Mouse (Mus musculus): ENCODE data around the gene Bri3. TPM values are rescaled to one million over a fixed set of nuclear protein-coding genes. Genes with fewer than 3 reads are reported as not detected.
"Not testable (repeated sequence)": the region's sequence is repeated elsewhere in the genome, so short reads cannot be mapped to it uniquely, and the experiment has no call there.

Bri3 gene
- polyA plus RNA-seq, 1 experiment from 2014 or later: 111 TPM

- Histone ChIP-seq H3K36me3 (no peaks in the 10 kb centered on the region), H3K9me3 (no peaks in the 10 kb centered on the region), H3K9ac (replicated peaks) (no peak overlapping the region), H3K4me1 (no peaks in the 10 kb centered on the region), H3K27me3 (no peaks in the 10 kb centered on the region), H3K4me3 (no peak overlapping the region), H3K27ac (replicated peaks) (no peak overlapping the region), H3K4me2 (replicated peaks) (no peak overlapping the region)
- 71% methylated on average over 3 of the region's 3 CpGs for WGBS
- ATAC-seq (replicated peaks): no peak
Observed at GRCm38 (mm10) chr5:144316442-144316841, 72.2 kb downstream of the Bri3 start.

DNA sequence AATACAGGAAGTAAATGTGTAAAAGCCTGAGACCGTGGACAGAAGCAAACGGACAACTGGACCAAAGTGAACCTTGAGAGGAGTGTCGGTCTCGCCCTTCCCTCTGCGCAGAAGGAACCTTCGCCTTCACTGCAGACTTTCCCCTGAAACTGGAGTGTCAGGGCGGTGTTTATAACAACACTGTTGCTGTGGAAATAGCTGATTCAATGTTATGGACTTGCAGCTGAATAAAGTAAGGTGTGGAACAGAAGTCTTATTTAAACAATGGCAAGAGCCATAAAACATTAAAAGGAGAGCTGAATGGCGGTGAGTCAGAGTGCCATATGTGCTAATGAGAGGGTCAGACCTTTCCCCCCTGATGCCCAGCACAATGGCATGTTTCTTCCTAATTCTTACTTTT lies 73.2 kb downstream of the Bri3 start:
- WGBS: 91% methylated on average over 8 of the region's 8 CpGs
- no peak overlapping the region for H3K4me3 ChIP-seq

GRCm38 (mm10) chr5:144318286-144318685 lies 74.0 kb downstream of the Bri3 start:
- H3K4me3 ChIP-seq: no peak overlapping the region
- H3K27ac ChIP-seq (replicated peaks): no peak overlapping the region
- H3K9ac ChIP-seq (replicated peaks): no peak overlapping the region
- H3K4me1 ChIP-seq: no peaks in the 10 kb centered on the region
- 42% methylated on average over 6 of the region's 6 CpGs for WGBS
- no peak for ATAC-seq (replicated peaks)
- H3K27me3 ChIP-seq: no peaks in the 10 kb centered on the region
- H3K36me3 ChIP-seq: no peaks in the 10 kb centered on the region
- H3K4me2 ChIP-seq (replicated peaks): no peak overlapping the region
- H3K9me3 ChIP-seq: no peaks in the 10 kb centered on the region

More for the DNA sequence above, 73.2 kb downstream of the Bri3 start:
- H3K27ac ChIP-seq (replicated peaks): no peak overlapping the region
- no peak overlapping the region for H3K9ac ChIP-seq (replicated peaks)
- no peak for ATAC-seq (replicated peaks)
- H3K4me1 ChIP-seq: no peaks in the 10 kb centered on the region
- H3K36me3 ChIP-seq: no peaks in the 10 kb centered on the region
- no peaks in the 10 kb centered on the region for H3K9me3 ChIP-seq
- no peaks in the 10 kb centered on the region for H3K27me3 ChIP-seq
- H3K4me2 ChIP-seq (replicated peaks): no peak overlapping the region

DNA sequence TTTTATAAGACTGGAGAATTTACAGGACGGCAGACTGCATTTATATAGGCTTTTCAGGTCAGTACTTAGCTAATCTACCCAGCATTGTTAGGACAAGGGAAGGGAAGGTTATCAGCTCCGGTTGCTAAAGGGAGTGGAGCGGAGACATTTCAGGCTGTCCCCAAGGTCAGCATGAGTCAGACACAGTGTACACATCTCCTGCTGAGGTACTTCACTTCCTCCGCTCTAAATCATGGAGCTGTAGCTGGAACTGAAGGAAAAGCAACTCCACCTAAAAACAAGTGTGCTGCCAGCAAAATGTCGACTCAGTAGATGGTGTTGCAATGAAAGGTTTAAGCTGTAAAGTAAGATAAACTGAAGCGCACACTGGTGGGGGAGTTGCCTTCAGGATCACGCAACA lies 77.4 kb downstream of the Bri3 start:
- Histone ChIP-seq H3K36me3 (no peaks in the 10 kb centered on the region), H3K9me3 (no peaks in the 10 kb centered on the region), H3K4me1 (no peaks in the 10 kb centered on the region), H3K9ac (replicated peaks) (no peak overlapping the region), H3K27me3 (no peaks in the 10 kb centered on the region), H3K27ac (replicated peaks) (no peak overlapping the region), H3K4me3 (no peak overlapping the region), H3K4me2 (replicated peaks) (no peak overlapping the region)
- WGBS: 79% methylated on average over 7 of the region's 7 CpGs
- no peak for ATAC-seq (replicated peaks)

- no peak overlapping the region for H3K9ac ChIP-seq (replicated peaks)
- no peaks in the 10 kb centered on the region for H3K4me1 ChIP-seq
- no peaks in the 10 kb centered on the region for H3K36me3 ChIP-seq
- H3K4me3 ChIP-seq: no peak overlapping the region
- 83% methylated on average over 3 of the region's 3 CpGs for WGBS
- ATAC-seq (replicated peaks): no peak
- no peaks in the 10 kb centered on the region for H3K9me3 ChIP-seq
- H3K4me2 ChIP-seq (replicated peaks): no peak overlapping the region
- no peaks in the 10 kb centered on the region for H3K27me3 ChIP-seq
- H3K27ac ChIP-seq (replicated peaks): no peak overlapping the region
Observed at GRCm38 (mm10) chr5:144322717-144323116, 78.5 kb downstream of the Bri3 start.

GRCm38 (mm10) chr5:144334010-144334409 lies 89.8 kb downstream of the Bri3 start:
- Histone ChIP-seq H3K9ac (replicated peaks) (no peak overlapping the region), H3K27me3 (no peaks in the 10 kb centered on the region), H3K27ac (replicated peaks) (no peak overlapping the region), H3K9me3 (no peaks in the 10 kb centered on the region), H3K4me3 (no peak overlapping the region), H3K4me1 (no peaks in the 10 kb centered on the region), H3K36me3 (no peaks in the 10 kb centered on the region), H3K4me2 (replicated peaks) (no peak overlapping the region)
- ATAC-seq (replicated peaks): no peak
- 94% methylated on average over 11 of the region's 11 CpGs for WGBS

DNA sequence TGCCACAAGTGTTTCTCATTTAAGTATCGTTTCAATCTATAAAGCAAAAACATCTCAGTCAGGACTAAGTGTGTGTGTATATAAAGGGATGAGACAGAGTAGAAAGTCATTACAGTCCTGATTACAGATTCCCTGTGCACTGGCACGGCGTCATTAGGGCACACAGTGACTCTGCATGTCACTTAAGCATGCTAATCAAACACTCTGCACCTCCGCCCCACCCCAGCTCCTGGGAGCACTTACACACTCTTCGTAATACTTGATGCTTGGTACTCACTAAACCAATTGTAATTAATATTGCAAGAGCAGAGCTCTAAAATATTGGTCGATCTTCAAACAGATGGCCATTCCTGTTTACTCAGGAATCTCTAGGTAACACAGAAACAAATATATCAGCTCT lies 91.1 kb downstream of the Bri3 start:
- H3K4me1 ChIP-seq; H3K4me3 ChIP-seq; H3K36me3 ChIP-seq; H3K4me2 ChIP-seq (replicated peaks); H3K9ac ChIP-seq (replicated peaks); H3K27ac ChIP-seq (replicated peaks); H3K9me3 ChIP-seq; H3K27me3 ChIP-seq; ATAC-seq (replicated peaks): not testable (repeated sequence)
- WGBS: 75% methylated on average over 6 of the region's 6 CpGs

- Histone ChIP-seq H3K4me3 (no peak overlapping the region), H3K4me1 (no peaks in the 10 kb centered on the region), H3K4me2 (replicated peaks) (no peak overlapping the region), H3K9me3 (no peaks in the 10 kb centered on the region), H3K27me3 (no peaks in the 10 kb centered on the region), H3K27ac (replicated peaks) (no peak overlapping the region), H3K36me3 (no peaks in the 10 kb centered on the region), H3K9ac (replicated peaks) (no peak overlapping the region)
- 40% methylated on average over 1 of the region's 1 CpGs for WGBS
- no peak for ATAC-seq (replicated peaks)
Observed at GRCm38 (mm10) chr5:144338787-144339186, 94.5 kb downstream of the Bri3 start.

DNA sequence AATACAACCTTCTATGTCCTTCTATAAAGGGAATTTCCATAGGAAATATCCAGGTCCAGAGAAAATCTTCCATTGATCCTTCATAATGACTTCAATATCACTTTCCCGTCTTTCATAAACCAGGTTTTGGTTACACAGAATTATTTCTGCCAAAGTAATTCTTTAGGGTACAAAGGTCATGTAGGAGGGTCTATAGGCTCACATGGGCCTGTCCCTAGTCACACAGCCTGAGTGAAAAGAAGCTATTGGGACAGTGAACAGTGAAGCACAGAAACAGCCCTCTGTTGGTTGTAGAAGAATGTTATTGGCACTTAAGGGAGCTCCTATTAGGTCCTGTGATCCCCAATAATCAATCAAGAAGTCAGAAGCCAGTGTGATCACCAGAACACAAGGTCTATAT lies 96.8 kb downstream of the Bri3 start:
- no peak overlapping the region for H3K4me2 ChIP-seq (replicated peaks)
- no peaks in the 10 kb centered on the region for H3K36me3 ChIP-seq
- H3K27me3 ChIP-seq: no peaks in the 10 kb centered on the region
- H3K9ac ChIP-seq (replicated peaks): no peak overlapping the region
- H3K4me1 ChIP-seq: no peaks in the 10 kb centered on the region
- WGBS: 87% methylated on average over 1 of the region's 1 CpGs
- H3K27ac ChIP-seq (replicated peaks): no peak overlapping the region
- H3K9me3 ChIP-seq: no peaks in the 10 kb centered on the region
- no peak for ATAC-seq (replicated peaks)
- no peak overlapping the region for H3K4me3 ChIP-seq

GRCm38 (mm10) chr5:144344592-144344991 lies 100.4 kb downstream of the Bri3 start:
- no peaks in the 10 kb centered on the region for H3K4me1 ChIP-seq
- no peaks in the 10 kb centered on the region for H3K9me3 ChIP-seq
- H3K4me3 ChIP-seq: no peak overlapping the region
- H3K36me3 ChIP-seq: no peaks in the 10 kb centered on the region
- no peak overlapping the region for H3K27ac ChIP-seq (replicated peaks)
- H3K27me3 ChIP-seq: no peaks in the 10 kb centered on the region
- 82% methylated on average over 6 of the region's 6 CpGs for WGBS
- no peak overlapping the region for H3K9ac ChIP-seq (replicated peaks)
- ATAC-seq (replicated peaks): no peak
- no peak overlapping the region for H3K4me2 ChIP-seq (replicated peaks)

DNA sequence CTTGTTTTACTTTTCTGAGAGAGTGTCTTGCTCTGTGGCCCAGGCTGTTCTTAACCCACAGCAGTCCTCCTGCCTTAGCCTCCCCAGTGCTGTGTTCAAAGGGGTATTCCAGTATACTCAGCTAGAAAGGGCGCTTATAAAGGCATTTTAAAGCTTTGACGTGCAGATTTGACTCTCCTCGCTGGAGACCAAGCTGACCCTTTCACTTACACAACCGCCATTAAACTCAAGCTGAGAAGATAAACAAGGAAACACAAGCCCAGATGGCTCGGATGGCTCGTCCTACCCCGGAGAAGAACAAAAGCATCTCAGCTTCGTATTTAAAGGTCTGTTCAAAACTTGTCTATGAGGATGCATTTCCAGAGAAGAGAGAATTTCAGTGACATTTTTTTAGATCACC lies 106.9 kb downstream of the Bri3 start:
- Histone ChIP-seq H3K4me2 (replicated peaks) (no peak overlapping the region), H3K27me3 (no peaks in the 10 kb centered on the region; the same call in 1 of the 2 replicates), H3K4me1 (no peaks in the 10 kb centered on the region), H3K9me3 (no peaks in the 10 kb centered on the region), H3K4me3 (no peak overlapping the region), H3K27ac (replicated peaks) (no peak overlapping the region), H3K36me3 (no peaks in the 10 kb centered on the region), H3K9ac (replicated peaks) (no peak overlapping the region)
- WGBS: 15% methylated on average over 8 of the region's 8 CpGs
- no peak for ATAC-seq (replicated peaks)

DNA sequence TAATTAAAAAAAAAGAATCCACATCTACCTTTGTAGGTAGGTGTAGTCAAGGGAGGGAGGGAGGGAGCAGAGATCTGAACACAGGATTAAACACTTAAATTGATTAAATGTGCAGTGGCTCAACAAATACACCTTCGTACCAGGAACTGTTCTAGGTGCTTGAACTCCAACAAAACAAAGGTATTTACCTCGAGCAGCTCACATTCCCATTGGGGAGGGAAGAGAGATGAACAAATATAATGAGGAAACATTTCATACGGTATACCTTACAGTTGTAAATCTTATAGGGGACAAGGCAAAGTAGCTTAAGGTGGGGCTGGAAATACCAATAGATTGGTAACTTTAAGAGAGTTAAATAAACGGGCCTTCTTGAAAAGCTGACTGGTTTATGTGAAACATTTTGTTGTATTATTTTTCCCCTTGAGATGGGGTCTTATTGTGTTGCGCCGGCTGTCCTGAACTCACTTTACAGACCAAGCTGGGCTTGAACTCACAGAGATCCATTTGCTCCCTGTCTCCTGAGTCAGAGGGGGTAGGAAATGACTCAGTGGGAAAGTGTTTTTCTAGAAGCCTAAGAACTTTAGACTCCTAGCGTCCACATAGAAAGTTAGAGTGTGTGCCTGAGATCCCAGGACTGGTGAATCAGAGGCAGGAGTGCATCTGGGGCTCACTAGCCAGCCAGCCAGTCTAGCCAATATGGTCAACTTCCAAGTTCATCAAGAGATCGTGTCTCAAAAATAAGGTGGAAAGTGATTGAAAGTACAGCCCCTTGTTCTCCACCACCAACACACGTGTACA lies 108.2 kb downstream of the Bri3 start:
- Histone ChIP-seq H3K27ac (replicated peaks) (no peak overlapping the region), H3K9me3 (no peaks in the 10 kb centered on the region), H3K4me1 (peaks cover 3% of the 10 kb centered on the region), H3K36me3 (no peaks in the 10 kb centered on the region), H3K4me2 (replicated peaks) (no peak overlapping the region), H3K4me3 (no peak overlapping the region), H3K27me3 (peaks cover 7% of the 10 kb centered on the region), H3K9ac (replicated peaks) (no peak overlapping the region)
- ATAC-seq (replicated peaks): no peak
- WGBS: 91% methylated on average over 9 of the region's 9 CpGs
